Mouse (Mus musculus): ENCODE measurements around the gene Zfyve28. TPM values are rescaled to one million over a fixed set of nuclear protein-coding genes. Genes with fewer than 3 reads are reported as not detected.

Zfyve28 gene
- total and polyA plus RNA-seq, 2 experiments, result 0.15 TPM; not detected in 1

DNA sequence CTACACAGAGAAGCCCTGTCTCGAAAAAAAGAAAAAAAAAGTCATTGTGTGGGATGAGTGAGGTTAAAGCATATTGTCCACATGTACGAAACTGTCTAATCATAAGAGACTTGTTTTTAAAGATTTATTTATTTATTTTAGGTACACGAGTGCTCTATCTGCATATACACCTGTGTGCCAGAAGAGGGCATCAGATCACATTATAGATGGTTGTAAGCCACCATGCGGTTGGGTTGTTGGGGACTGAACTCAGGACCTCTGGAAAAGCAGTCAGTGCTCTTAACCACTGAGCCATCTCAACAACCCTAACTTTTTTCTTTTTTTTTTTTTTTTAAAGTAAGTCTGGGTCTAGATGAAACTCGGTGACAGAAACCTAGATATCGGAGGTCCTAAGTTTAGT is 5.1 kb upstream of the Zfyve28 start:
- no peak for TF ChIP-seq POLR2A (IDR thresholded peaks at IDR 0.05; ENCODE audit: extremely low read depth, insufficient read depth, low read length)
- TF ChIP-seq CTCF (IDR thresholded peaks at IDR 0.05; ENCODE audit: low read depth, low read length), result no peak

DNA sequence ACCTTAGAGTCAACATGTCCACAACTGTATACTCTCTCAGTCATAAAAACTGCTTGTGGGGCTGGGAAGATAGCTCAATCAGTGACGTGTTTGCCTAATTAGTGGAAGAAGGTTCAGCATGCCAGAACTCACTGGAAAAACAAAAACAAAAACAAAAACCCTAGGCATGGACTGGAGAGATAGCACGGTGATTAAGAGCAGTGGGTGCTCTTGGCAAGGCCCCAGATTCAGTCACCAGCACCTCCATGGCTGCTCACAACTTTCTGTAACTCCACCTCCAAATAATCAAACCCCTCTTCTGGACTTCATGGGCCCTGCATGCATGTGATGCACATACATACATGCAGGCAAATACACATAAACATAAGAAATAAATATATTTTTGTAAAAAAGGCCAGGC is 1.0 kb upstream of the Zfyve28 start:
- H3K4me3 ChIP-seq (ENCODE audit: insufficient read depth, low read depth, low read length), result no peak overlapping the region
- TF ChIP-seq CTCF (IDR thresholded peaks at IDR 0.05; ENCODE audit: low read depth, low read length) (no peak), POLR2A (IDR thresholded peaks at IDR 0.05; ENCODE audit: extremely low read depth, insufficient read depth, low read length) (no peak)
- H3K36me3 ChIP-seq (ENCODE audit: control insufficient read depth, insufficient read depth, low read length), result no peaks in the 10 kb centered on the region
- no peaks in the 10 kb centered on the region for H3K79me2 ChIP-seq (ENCODE audit: control insufficient read depth, insufficient read depth, low read length)
- H3K27ac ChIP-seq (replicated peaks; ENCODE audit: insufficient read depth, low read depth, low read length), result no peak overlapping the region
- H3K9ac ChIP-seq (ENCODE audit: low read depth, low read length), result no peak overlapping the region
- peaks cover 18% of the 10 kb centered on the region for H3K27me3 ChIP-seq (ENCODE audit: control insufficient read depth, insufficient read depth, low read length)
- peaks cover under 1% of the 10 kb centered on the region; the same call in 1 of the 2 replicates for H3K4me1 ChIP-seq (ENCODE audit: control insufficient read depth, insufficient read depth, low read length)
- WGBS, result 74% methylated on average over 2 of the region's 2 CpGs
- DNase-seq (ENCODE audit: extremely low read depth, low read depth, low spot score), result no peak

More for the DNA sequence above, 5.1 kb upstream of the Zfyve28 start:
- Histone ChIP-seq H3K27ac (replicated peaks; ENCODE audit: insufficient read depth, low read depth, low read length) (no peak overlapping the region), H3K79me2 (ENCODE audit: control insufficient read depth, insufficient read depth, low read length) (no peaks in the 10 kb centered on the region), H3K4me3 (ENCODE audit: insufficient read depth, low read depth, low read length) (no peak overlapping the region), H3K9ac (ENCODE audit: low read depth, low read length) (no peak overlapping the region), H3K36me3 (ENCODE audit: control insufficient read depth, insufficient read depth, low read length) (no peaks in the 10 kb centered on the region), H3K4me1 (ENCODE audit: control insufficient read depth, insufficient read depth, low read length) (peaks cover 11% of the 10 kb centered on the region; the same call in 1 of the 2 replicates), H3K27me3 (ENCODE audit: control insufficient read depth, insufficient read depth, low read length) (peaks cover 3% of the 10 kb centered on the region)
- WGBS, result 86% methylated on average over 6 of the region's 6 CpGs
- DNase-seq (ENCODE audit: extremely low read depth, low read depth, low spot score), result peak; percentile 16

DNA sequence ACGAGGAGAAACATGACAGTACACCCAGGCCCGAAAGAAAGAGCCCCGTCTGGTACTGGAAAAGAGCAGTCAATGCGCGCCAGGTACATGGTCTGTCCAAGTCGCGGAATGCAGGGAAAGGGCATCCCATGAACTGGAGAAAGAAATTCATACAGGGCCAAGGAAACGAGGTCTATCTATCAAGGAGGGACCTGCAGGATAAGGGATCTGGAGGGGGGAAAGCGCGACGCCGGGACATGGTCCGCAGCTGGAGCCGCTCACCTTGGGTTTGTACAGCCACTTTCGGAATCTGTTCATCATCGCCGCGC is 457 bp downstream of the Zfyve28 start:
- H3K36me3 ChIP-seq (ENCODE audit: control insufficient read depth, insufficient read depth, low read length), result no peaks in the 10 kb centered on the region
- no peak for TF ChIP-seq POLR2A (IDR thresholded peaks at IDR 0.05; ENCODE audit: extremely low read depth, insufficient read depth, low read length)
- TF ChIP-seq CTCF (IDR thresholded peaks at IDR 0.05; ENCODE audit: low read depth, low read length), result no peak
- H3K4me1 ChIP-seq (ENCODE audit: control insufficient read depth, insufficient read depth, low read length), result no peaks in the 10 kb centered on the region
- H3K27ac ChIP-seq (replicated peaks; ENCODE audit: insufficient read depth, low read depth, low read length), result no peak overlapping the region
- H3K79me2 ChIP-seq (ENCODE audit: control insufficient read depth, insufficient read depth, low read length), result no peaks in the 10 kb centered on the region
- no peak for DNase-seq (ENCODE audit: extremely low read depth, low read depth, low spot score)
- no peak overlapping the region for H3K9ac ChIP-seq (ENCODE audit: low read depth, low read length)
- peak overlapping the region; percentile 45; the same call in 1 of the 2 replicates for H3K4me3 ChIP-seq (ENCODE audit: insufficient read depth, low read depth, low read length)
- peaks cover 18% of the 10 kb centered on the region for H3K27me3 ChIP-seq (ENCODE audit: control insufficient read depth, insufficient read depth, low read length)
- 2% methylated on average over 18 of the region's 18 CpGs for WGBS

DNA sequence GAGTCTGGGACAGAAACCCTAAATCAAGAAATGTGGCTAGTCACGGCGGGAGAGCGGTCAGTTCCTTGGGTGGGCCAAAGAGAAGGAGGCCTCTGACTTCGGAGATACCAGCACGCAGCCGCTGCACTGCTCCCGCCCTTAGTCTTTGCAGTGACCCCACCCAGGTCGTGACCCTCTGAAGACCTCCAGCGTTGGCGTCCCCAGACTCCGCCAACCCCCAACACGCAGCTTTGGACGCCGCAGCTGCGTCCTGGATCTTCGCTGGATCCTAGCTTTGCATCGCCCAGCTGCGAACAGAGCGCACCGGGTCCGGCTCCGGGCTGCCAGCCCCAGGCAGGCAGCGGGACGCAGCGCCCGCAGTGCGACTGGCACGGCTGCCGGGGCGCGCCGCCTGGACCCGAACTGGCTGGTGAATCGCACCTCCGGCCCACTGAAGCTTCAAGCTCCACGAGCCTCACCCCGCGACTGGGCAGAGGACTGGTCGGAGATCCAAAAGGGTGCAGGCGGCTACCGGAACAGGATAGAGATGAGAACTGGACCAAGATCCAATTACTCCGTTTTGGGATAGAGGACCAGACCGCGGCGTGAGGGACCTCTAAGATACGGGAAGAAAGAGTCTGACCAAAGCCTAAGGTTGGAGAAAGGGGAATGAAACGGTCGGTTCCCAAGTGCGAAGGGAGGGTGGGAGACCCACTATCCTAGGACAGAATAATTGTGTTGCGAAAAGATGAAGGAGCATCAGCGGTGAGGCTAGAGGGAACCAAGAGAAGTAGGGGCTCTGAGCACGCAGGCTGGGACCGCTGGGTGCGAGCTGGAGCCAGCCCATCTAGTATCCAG is 1.0 kb downstream of the Zfyve28 start:
- no peak for TF ChIP-seq CTCF (IDR thresholded peaks at IDR 0.05; ENCODE audit: low read depth, low read length)
- TF ChIP-seq POLR2A (IDR thresholded peaks at IDR 0.05; ENCODE audit: extremely low read depth, insufficient read depth, low read length), result no peak
- Histone ChIP-seq H3K4me3 (ENCODE audit: insufficient read depth, low read depth, low read length) (no peak overlapping the region; the same call in 1 of the 2 replicates), H3K79me2 (ENCODE audit: control insufficient read depth, insufficient read depth, low read length) (no peaks in the 10 kb centered on the region), H3K27me3 (ENCODE audit: control insufficient read depth, insufficient read depth, low read length) (peaks cover 18% of the 10 kb centered on the region), H3K27ac (replicated peaks; ENCODE audit: insufficient read depth, low read depth, low read length) (no peak overlapping the region), H3K36me3 (ENCODE audit: control insufficient read depth, insufficient read depth, low read length) (no peaks in the 10 kb centered on the region), H3K4me1 (ENCODE audit: control insufficient read depth, insufficient read depth, low read length) (no peaks in the 10 kb centered on the region), H3K9ac (ENCODE audit: low read depth, low read length) (no peak overlapping the region)
- WGBS, result 4% methylated on average over 54 of the region's 54 CpGs
- DNase-seq (ENCODE audit: extremely low read depth, low read depth, low spot score), result no peak

DNA sequence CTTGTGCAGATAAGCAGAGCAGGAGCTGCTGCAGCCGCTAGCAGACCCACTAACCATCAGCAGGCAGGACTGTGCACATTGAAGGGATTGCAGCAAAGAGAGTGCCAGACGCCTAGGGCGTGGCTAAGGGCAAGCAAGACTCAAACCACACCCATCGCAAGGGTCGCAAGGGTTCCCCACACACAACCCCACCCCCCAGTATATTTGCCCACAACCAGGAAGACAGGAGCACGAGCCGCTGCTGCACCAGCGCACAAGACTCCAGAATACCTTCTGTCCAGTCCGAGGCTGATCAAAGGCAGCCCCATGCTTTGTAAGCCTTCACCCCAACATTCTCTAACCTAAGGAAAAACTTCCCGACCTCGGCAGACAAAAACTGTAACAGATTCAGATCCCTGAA is 1.7 kb downstream of the Zfyve28 start:
- no peak overlapping the region for H3K4me3 ChIP-seq (ENCODE audit: insufficient read depth, low read depth, low read length)
- WGBS, result 7% methylated on average over 11 of the region's 11 CpGs
- peaks cover 18% of the 10 kb centered on the region for H3K27me3 ChIP-seq (ENCODE audit: control insufficient read depth, insufficient read depth, low read length)

DNA sequence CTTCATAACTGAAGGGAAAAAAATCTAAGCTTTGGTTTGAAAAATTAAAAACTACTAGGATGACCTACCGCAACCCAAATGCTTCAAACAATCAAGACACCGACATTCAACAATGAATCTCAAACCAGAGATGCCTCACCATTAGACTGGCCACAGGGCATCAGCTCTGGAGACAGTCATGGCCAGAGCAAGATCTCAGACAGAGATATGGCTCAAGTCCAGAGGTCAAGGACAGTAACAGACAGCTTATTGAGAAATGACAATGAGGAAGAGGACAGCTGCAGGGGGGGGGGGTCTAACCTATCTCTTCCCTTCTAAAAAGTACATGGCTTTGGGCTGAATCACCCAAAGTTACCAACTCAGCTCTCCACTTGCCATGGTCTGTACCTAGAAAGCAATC is 3.0 kb downstream of the Zfyve28 start:
- H3K27me3 ChIP-seq (ENCODE audit: control insufficient read depth, insufficient read depth, low read length), result peaks cover 18% of the 10 kb centered on the region
- TF ChIP-seq POLR2A (IDR thresholded peaks at IDR 0.05; ENCODE audit: extremely low read depth, insufficient read depth, low read length) (no peak), CTCF (IDR thresholded peaks at IDR 0.05; ENCODE audit: low read depth, low read length) (no peak)
- H3K27ac ChIP-seq (replicated peaks; ENCODE audit: insufficient read depth, low read depth, low read length), result no peak overlapping the region
- no peaks in the 10 kb centered on the region for H3K36me3 ChIP-seq (ENCODE audit: control insufficient read depth, insufficient read depth, low read length)
- H3K9ac ChIP-seq (ENCODE audit: low read depth, low read length), result no peak overlapping the region
- H3K4me3 ChIP-seq (ENCODE audit: insufficient read depth, low read depth, low read length), result no peak overlapping the region
- DNase-seq (ENCODE audit: extremely low read depth, low read depth, low spot score), result peak; percentile 19
- WGBS, result 80% methylated on average over 2 of the region's 2 CpGs
- no peaks in the 10 kb centered on the region for H3K4me1 ChIP-seq (ENCODE audit: control insufficient read depth, insufficient read depth, low read length)
- no peaks in the 10 kb centered on the region for H3K79me2 ChIP-seq (ENCODE audit: control insufficient read depth, insufficient read depth, low read length)

More for the DNA sequence above, 1.7 kb downstream of the Zfyve28 start:
- DNase-seq (ENCODE audit: extremely low read depth, low read depth, low spot score), result no peak
- Histone ChIP-seq H3K79me2 (ENCODE audit: control insufficient read depth, insufficient read depth, low read length) (no peaks in the 10 kb centered on the region), H3K36me3 (ENCODE audit: control insufficient read depth, insufficient read depth, low read length) (no peaks in the 10 kb centered on the region), H3K27ac (replicated peaks; ENCODE audit: insufficient read depth, low read depth, low read length) (no peak overlapping the region), H3K9ac (ENCODE audit: low read depth, low read length) (no peak overlapping the region), H3K4me1 (ENCODE audit: control insufficient read depth, insufficient read depth, low read length) (no peaks in the 10 kb centered on the region)
- no peak for TF ChIP-seq CTCF (IDR thresholded peaks at IDR 0.05; ENCODE audit: low read depth, low read length)
- TF ChIP-seq POLR2A (IDR thresholded peaks at IDR 0.05; ENCODE audit: extremely low read depth, insufficient read depth, low read length), result no peak
